Mouse (Mus musculus) MN1 (cell line): Measurements from ENCODE around the gene Hoxa13.

Experiments
- DNase-seq: peaks from one replicate; pipeline ENCODE4 v3.0.0-alpha.2; 2016; ENCODE audit warnings: low spot score

Hoxa13 gene

GRCm38 (mm10) chr6:52208868-52209684 is 51.6 kb downstream of the Hoxa13 start:
- no peak for DNase-seq

DNA sequence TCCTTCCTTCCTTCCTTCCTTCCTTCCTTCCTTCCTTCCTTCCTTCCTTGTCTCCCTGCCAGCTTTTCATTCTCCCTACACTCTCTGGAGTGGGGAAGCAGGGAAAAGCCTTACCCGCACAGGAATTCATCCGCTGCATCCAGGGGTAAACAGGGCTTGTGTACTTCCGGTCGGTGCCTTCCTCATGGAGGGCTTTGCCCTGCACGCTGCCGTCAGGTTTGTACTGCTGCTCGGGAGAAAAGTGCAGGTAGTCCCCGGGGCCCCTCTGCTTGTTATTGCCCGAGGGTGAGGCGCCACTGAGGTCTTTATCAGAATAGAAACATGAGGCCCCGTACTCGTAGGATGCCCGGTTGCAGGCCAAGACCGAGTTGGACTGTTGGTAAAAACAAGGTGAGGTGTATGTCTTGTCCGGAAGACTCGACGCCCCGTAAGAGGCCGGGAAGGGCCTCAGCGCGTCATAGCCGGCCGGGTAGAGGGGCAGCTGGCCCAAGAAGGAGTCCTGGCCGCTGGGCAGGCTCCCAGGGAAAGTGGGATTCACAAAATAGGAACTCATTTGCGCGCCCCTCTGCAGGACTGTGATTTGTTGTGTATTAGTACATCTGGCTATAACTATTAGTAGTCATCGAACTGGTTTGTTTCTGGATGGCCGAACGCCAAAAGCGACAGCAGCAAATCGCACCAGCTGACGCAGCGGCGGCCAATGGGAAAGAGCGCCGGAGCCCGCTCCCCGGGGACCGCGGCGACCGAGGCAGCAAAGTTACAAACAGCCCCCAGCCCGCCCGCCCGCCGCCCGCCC is 52.4 kb downstream of the Hoxa13 start, which contains the start of gene Hoxa6:
TSS of gene Hoxa6 (minus strand) at position 651 of the 796 bp plus-strand sequence.
- DNase-seq, result no peak
